Mouse (Mus musculus) layer of hippocampus, adult 8-10 months (tissue): ENCODE measurements around the gene Tex11. TPM values are rescaled to one million over a fixed set of nuclear protein-coding genes. Genes with fewer than 3 reads are reported as not detected.

ENCODE experiments used
- total RNA-seq, 4 experiments: library from RNA; stranded (reverse); gene quantifications; 2 replicates each; pipeline ENCODE4 v1.2.4; 2022

Gene Tex11
- total RNA-seq, 4 experiments from 2014 or later = 0.14 to 1.1 (median 0.31) TPM

Other genes starting within 250 kb of the Tex11 start
- gene Slc7a3, start 26.4 kb upstream of the Tex11 start, total RNA-seq = 1 to 10 TPM; 7.2 to 7.6 (median 7.6) TPM
- gene Snx12, start 162.9 kb upstream of the Tex11 start, total RNA-seq = 100 to 1,000 TPM in 1 of 4 experiments, 10 to 100 TPM in 3; 77.3 to 103 (median 85.8) TPM
- 10 to 100 TPM; 18.9 to 24.7 (median 22.3) TPM for gene Foxo4, start 194.9 kb upstream of the Tex11 start, total RNA-seq
- gene Gm614, start 204.3 kb upstream of the Tex11 start, total RNA-seq = not detected
- 1 to 10 TPM in 2 of 4 experiments, under 1 TPM in 2; 0.37 to 1.6 (median 1.1) TPM for gene Il2rg, start 208.6 kb upstream of the Tex11 start, total RNA-seq
- under 1 TPM in 1 of 4 experiments, not detected in 3; 0.27 TPM for gene Gm20489, start 209.4 kb upstream of the Tex11 start, total RNA-seq
- 10 to 100 TPM; 28.1 to 37.8 (median 33.4) TPM for gene Med12, start 214.4 kb upstream of the Tex11 start, total RNA-seq
- 100 to 1,000 TPM; 164 to 172 (median 167) TPM for gene Nlgn3, start 239.5 kb upstream of the Tex11 start, total RNA-seq